Mouse (Mus musculus): ENCODE data around the gene Sla2. TPM values are rescaled to one million over a fixed set of nuclear protein-coding genes. Genes with fewer than 3 reads are reported as not detected.

Gene Sla2
- 0.95 and 1.0 TPM in 2 replicates for polyA plus RNA-seq (2012; rRNA removed)

DNA sequence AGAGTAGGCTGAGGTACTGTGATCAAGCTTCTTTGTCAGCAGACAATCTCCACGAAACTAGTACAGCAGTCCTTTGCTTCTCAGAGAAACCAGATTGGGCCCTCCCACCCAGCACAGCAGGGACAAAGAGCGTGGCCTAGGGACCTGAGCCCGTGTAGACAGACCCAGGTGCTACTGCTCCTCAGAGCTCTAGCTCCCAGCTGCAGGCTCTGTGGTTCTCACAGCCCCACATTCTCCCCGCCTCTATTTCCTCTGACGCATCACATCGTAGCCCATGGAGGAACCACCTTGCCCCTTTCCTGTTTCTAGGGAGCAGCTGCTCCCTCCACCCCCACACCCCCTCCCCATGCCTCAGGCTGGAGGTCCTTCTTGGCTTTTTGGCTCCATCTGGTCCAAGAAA lies at the start of gene Sla2:
Gene Sla2, minus strand, starts transcription at position 176 of the 400 bp plus-strand sequence.

DNA sequence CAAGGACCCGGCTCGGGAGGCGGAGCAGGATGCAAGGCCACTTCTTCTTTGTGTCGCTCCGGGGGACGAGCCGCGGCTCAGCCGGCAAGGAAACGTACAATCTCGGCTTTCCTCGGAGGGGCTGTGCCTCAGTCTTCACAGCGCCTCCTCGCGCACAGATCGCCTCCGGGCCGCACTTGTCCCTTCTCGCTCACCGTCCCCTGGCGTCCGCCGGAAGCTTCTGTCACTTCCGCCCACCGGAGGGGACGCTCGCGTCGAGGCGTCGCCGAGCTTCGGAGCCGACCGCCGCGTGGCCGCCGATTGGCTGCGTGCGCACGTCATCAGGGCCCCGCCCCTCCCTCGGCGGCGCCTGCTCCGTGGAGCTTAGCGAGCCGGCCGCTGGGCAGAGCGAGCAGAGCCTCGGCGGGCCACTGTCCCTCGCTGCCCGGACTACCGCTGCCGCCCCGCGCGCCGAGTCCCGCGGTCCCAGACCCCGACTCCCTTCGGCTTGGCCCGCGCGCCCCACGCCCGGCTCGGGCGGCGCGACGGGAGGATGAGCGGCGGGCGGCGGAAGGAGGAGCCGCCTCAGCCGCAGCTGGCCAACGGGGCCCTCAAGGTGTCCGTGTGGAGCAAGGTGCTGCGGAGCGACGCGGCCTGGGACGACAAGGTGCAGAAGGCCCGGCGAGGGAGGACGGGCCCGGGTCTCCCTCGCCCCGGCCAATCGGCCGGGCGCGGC lies 24.1 kb downstream of the Sla2 start, which contains the start of gene Rab5if:
Gene Rab5if, plus strand, starts transcription at position 357 of the 715 bp plus-strand sequence.

DNA sequence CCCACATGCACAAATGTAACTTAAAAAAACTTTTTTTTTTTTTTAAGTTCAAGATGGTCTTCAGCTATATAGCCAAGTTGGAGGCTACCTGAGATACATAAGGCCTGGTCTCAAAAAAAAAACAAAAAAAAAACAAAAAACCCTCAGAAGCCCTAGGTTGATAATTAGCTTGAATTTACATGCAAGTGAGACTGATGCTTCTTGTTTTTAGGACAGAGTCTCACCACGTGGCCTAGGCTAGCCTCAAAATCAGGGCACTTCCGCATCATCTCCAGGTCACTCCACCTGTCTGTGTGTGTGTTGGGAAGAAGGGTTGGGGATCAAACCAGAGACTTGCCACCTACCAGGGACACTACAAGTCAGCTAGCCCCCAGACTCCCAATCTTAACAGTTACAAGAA lies 29.2 kb downstream of the Sla2 start, which contains the start of gene 4930518I15Rik:
Gene 4930518I15Rik, minus strand, starts transcription at position 112 of the 400 bp plus-strand sequence.

DNA sequence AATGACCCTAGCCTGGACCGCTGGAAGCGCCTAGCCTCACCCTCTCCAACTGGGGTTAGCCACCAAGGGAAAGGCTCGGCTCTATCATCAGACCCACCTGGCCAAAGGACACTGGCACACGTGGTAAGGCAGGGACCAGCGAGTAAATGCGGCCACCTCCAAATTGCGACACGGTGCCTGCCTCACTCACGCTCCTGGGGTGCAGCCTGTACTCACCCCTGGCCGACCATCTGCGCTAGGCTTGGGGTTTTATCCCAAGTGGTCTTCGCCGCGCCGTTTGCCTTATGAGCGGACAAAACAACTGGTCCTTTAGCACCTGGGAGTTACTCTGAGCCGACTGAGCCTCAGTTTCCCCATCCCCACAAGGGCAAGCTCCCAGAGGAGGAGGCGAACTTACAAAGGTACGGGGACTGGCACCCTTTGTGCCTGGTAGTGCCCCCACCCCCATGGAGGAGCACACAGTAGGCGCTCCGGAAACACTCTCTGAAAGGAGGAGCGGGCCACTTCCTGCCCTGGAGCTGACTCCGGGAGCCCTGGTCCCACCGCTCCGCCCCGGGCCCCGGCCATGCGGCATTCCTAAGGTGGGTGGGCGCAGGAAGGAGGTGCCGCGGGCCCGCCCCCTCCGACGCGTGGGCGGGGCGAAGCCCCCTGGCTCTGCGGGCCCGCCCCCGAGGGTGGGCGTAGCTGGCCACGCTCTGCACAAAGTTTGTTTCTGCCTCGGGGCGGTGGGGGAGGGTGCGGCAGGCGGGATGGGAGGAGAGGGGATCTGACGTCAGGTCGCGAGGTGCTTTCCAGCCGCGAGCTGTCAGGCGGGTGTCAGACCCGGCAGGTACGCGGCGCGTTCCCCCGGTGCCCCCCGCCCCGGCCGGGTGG lies 47.4 kb downstream of the Sla2 start, which contains the start of gene Tgif2:
Gene Tgif2, plus strand, starts transcription at position 689 of the 873 bp plus-strand sequence.

Other genes with a start within 250 kb of the Sla2 start
- gene Myl9, start 111.8 kb downstream of the Sla2 start, polyA plus RNA-seq (2012; rRNA removed): 31.4 and 33.8 TPM in 2 replicates
- gene Tgif2, start 47.2 kb downstream of the Sla2 start, polyA plus RNA-seq (2012; rRNA removed): 5.0 and 5.6 TPM in 2 replicates
- 0.85 and 0.87 TPM in 2 replicates for gene 4930518I15Rik, start 29.2 kb downstream of the Sla2 start, polyA plus RNA-seq (2012; rRNA removed)
- gene Rab5if, start 24.1 kb downstream of the Sla2 start, polyA plus RNA-seq (2012; rRNA removed): 90.7 and 94.2 TPM in 2 replicates
- gene Ndrg3, start 104.9 kb upstream of the Sla2 start, polyA plus RNA-seq (2012; rRNA removed): 16.9 and 17.5 TPM in 2 replicates
- 11.0 and 11.5 TPM in 2 replicates for gene Dsn1, start 120.0 kb upstream of the Sla2 start, polyA plus RNA-seq (2012; rRNA removed)
- 0.85 and 1.2 TPM in 2 replicates for gene Soga1, start 192.1 kb upstream of the Sla2 start, polyA plus RNA-seq (2012; rRNA removed)
- gene Tldc2, start 199.9 kb upstream of the Sla2 start, polyA plus RNA-seq (2012; rRNA removed): not detected in 2 replicates
- gene Samhd1, start 248.1 kb upstream of the Sla2 start, polyA plus RNA-seq (2012; rRNA removed): 18.8 and 20.4 TPM in 2 replicates